23 mouse cellular contexts compared by ENCODE assay signal in genomic region chr6:142830221-142830620, GRCm38 (mm10). TPM values are rescaled to one million over a fixed set of nuclear protein-coding genes. Genes with fewer than 3 reads are reported as not detected.
"Had no signal": no experiment of that assay in that cellular context is flagged by ENCODE, and none has a peak within 500 bp of the region (broad histone marks: within the 10 kb centered on the region; RNA-seq: fewer than 3 reads in every experiment).

No protein-coding gene starts in this region.

- H3K36me3 ChIP-seq: lung, embryonic 15.5 days had no signal

- H3K27me3 ChIP-seq: midbrain, embryonic 13.5 days; neural tube, embryonic 13.5 days had no signal

- H3K4me3 ChIP-seq: left cerebral cortex, adult 2 months; lung, embryonic 15.5 days; megakaryocyte, embryonic 14.5 days; midbrain, embryonic 10.5 days; midbrain, embryonic 13.5 days; myocyte; neural tube, embryonic 13.5 days had no signal

- H3K4me2 ChIP-seq: liver, embryonic 11.5 days; lung, embryonic 15.5 days; midbrain, embryonic 13.5 days; neural tube, embryonic 13.5 days had no signal

- H3K9me3 ChIP-seq: lung, embryonic 15.5 days; megakaryocyte, embryonic 14.5 days; midbrain, embryonic 10.5 days; midbrain, embryonic 13.5 days; neural tube, embryonic 13.5 days had no signal

- H3K4me1 ChIP-seq: lung, embryonic 15.5 days had no signal

- ATAC-seq: inflammation-experienced regulatory T-cells, adult 6 months; intestine, postnatal 0 days; midbrain, embryonic 13.5 days; midbrain, embryonic 16.5 days had no signal

- H3K27ac ChIP-seq: left cerebral cortex, adult 2 months; liver, embryonic 14.5 days; lung, embryonic 15.5 days; midbrain, embryonic 10.5 days; midbrain, embryonic 13.5 days; neural tube, embryonic 13.5 days had no signal

- H3K9ac ChIP-seq: liver, embryonic 14.5 days; lung, embryonic 15.5 days; midbrain, embryonic 13.5 days; neural tube, embryonic 13.5 days had no signal

- DNase-seq: layer of hippocampus, postnatal 36 days; lung, adult 18-20 months; lung, postnatal 10 days; lung, postnatal 36 days; thymus, adult 18-20 months; thymus, postnatal 36 days had no signal

RNA-seq across cellular contexts. Expression of gene Sult6b2, which starts 25.9 kb away (rescaled TPM):
- total RNA-seq: layer of hippocampus, postnatal 36 days; left cerebral cortex, adult 2 months; monocyte, adult 5-6 weeks; neutrophil, adult 5-6 weeks had no signal
- polyA plus RNA-seq: inflammation-experienced regulatory T-cells, adult 6 months; limb, embryonic 11.5 days; liver, embryonic 14.5 days; lung, embryonic 15.5 days; midbrain, embryonic 10.5 days; myocyte; spleen, adult 2 months; urinary bladder, adult 2 months had no signal
